Mouse (Mus musculus): ENCODE results near the gene Mrpl57. TPM values are rescaled to one million over a fixed set of nuclear protein-coding genes. Genes with fewer than 3 reads are reported as not detected.

Mrpl57 gene
- 64.8 TPM for polyA plus RNA-seq (2014; fragmentation: Illumina TruSeq; extraction: RNeasy Lipid Tissue Mini Kit (QIAGEN cat#74804); ENCODE audit: low read depth, low replicate concordance)

DNA sequence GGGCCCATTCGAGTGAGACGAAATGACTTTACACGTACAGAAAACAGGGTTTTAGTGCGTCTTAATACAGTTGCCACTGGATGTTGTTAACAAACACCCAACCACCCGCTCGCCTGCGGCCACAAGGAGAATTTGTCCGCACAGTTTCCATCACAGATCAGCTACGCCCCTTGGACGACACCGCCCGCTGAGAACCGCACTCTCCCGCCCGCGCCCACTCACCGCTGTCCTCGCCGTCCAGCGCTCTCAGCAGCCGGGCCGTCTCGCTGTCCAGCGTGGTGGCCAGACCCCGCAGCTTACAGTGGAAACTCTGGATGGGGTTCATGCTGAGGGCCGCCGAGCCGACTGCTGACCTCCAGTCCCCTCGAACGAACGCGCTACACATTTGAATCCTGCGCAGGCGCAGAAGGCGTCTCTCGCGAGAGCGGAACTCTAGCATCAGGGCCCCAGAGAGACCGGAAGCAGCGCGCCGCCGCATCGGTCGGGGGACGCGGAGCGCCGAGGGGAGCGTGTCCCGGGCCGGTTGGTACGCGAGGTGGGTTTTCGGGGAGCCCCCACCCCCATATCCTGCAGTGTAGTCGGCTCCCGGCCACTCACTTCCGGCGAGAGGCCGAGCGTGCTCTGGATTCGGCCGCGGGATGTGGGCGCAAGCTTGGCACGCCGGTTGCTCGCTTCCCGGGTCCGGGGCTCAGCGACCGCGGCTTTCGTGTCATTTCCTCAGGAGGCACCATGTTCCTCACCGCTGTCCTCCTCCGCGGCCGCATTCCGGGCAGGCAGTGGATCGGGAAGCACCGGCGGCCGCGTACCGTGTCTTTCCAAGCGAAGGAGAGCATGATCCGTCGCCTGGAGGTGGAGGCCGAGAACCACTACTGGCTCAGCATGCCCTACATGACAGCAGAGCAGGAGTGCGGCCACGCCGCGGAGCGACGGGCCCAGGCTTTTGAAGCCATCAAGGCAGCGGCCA, at the start of gene Mrpl57, which contains the start of gene Ska3:
Gene Mrpl57, plus strand, starts transcription at position 447 of the 964 bp plus-strand sequence.
Gene Ska3, minus strand, starts transcription at position 398 of the 964 bp plus-strand sequence.

GRCm38 (mm10) chr14:57797991-57798931, 27.8 kb upstream of the Mrpl57 start, which contains the start of gene Sap18:
Gene Sap18 (plus strand): TSS chr14:57798180.

Other genes starting within 250 kb of the Mrpl57 start
- gene Xpo4, start 160.8 kb upstream of the Mrpl57 start, polyA plus RNA-seq (2014; fragmentation: Illumina TruSeq; extraction: RNeasy Lipid Tissue Mini Kit (QIAGEN cat#74804); ENCODE audit: low read depth, low replicate concordance): 60.1 TPM
- gene Gm49361, start 80.1 kb upstream of the Mrpl57 start, polyA plus RNA-seq (2014; fragmentation: Illumina TruSeq; extraction: RNeasy Lipid Tissue Mini Kit (QIAGEN cat#74804); ENCODE audit: low read depth, low replicate concordance): not detected
- 52.6 TPM for gene Lats2, start 67.8 kb upstream of the Mrpl57 start, polyA plus RNA-seq (2014; fragmentation: Illumina TruSeq; extraction: RNeasy Lipid Tissue Mini Kit (QIAGEN cat#74804); ENCODE audit: low read depth, low replicate concordance)
- 294 TPM for gene Sap18, start 28.1 kb upstream of the Mrpl57 start, polyA plus RNA-seq (2014; fragmentation: Illumina TruSeq; extraction: RNeasy Lipid Tissue Mini Kit (QIAGEN cat#74804); ENCODE audit: low read depth, low replicate concordance)
- 3.4 TPM for gene Ska3, start within 50 bp of the Mrpl57 start, polyA plus RNA-seq (2014; fragmentation: Illumina TruSeq; extraction: RNeasy Lipid Tissue Mini Kit (QIAGEN cat#74804); ENCODE audit: low read depth, low replicate concordance)
- 360 TPM for gene Zdhhc20, start 64.0 kb downstream of the Mrpl57 start, polyA plus RNA-seq (2014; fragmentation: Illumina TruSeq; extraction: RNeasy Lipid Tissue Mini Kit (QIAGEN cat#74804); ENCODE audit: low read depth, low replicate concordance)
- 133 TPM for gene Micu2, start 173.0 kb downstream of the Mrpl57 start, polyA plus RNA-seq (2014; fragmentation: Illumina TruSeq; extraction: RNeasy Lipid Tissue Mini Kit (QIAGEN cat#74804); ENCODE audit: low read depth, low replicate concordance)
- 24.3 TPM for gene Fgf9, start 244.3 kb downstream of the Mrpl57 start, polyA plus RNA-seq (2014; fragmentation: Illumina TruSeq; extraction: RNeasy Lipid Tissue Mini Kit (QIAGEN cat#74804); ENCODE audit: low read depth, low replicate concordance)

Data from adrenal gland, adult 10 weeks (tissue).